Mouse (Mus musculus): ENCODE measurements around the gene Rnf39. TPM values are rescaled to one million over a fixed set of nuclear protein-coding genes. Genes with fewer than 3 reads are reported as not detected.

The Rnf39 gene
- polyA plus RNA-seq, 1 experiment = 0.07 TPM

GRCm38 (mm10) chr17:36931806-36932205 lies 10.9 kb upstream of the Rnf39 start:
- H3K36me3 ChIP-seq (ENCODE audit: control insufficient read depth, insufficient read depth) = no peaks in the 10 kb centered on the region
- H3K79me2 ChIP-seq (ENCODE audit: control insufficient read depth, insufficient read depth) = no peaks in the 10 kb centered on the region
- H3ac ChIP-seq (ENCODE audit: control insufficient read depth, insufficient read length) = no peak overlapping the region
- H3K27me3 ChIP-seq (ENCODE audit: control insufficient read depth, insufficient read depth, insufficient read length) = no peaks in the 10 kb centered on the region
- TF ChIP-seq TCF3 (IDR thresholded peaks at IDR 0.05; ENCODE audit: insufficient read length, low read depth) = no peak
- TF ChIP-seq E2F4 (IDR thresholded peaks at IDR 0.05; ENCODE audit: insufficient read depth) = no peak
- TF ChIP-seq MYOD1 (IDR thresholded peaks at IDR 0.05; ENCODE audit: control insufficient read depth in 1 of 3, insufficient read length in 2 of 3, low read depth in 2 of 3) = no peak
- TF ChIP-seq REST (IDR thresholded peaks at IDR 0.05; ENCODE audit: insufficient read depth, insufficient read length) = no peak
- no peak for TF ChIP-seq CEBPB (IDR thresholded peaks at IDR 0.05; ENCODE audit: insufficient read depth, poor library complexity, severe bottlenecking)
- TF ChIP-seq TCF12 (IDR thresholded peaks at IDR 0.05; ENCODE audit: insufficient read depth, poor library complexity, severe bottlenecking) = no peak
- TF ChIP-seq MYOG (IDR thresholded peaks at IDR 0.05; ENCODE audit: control insufficient read depth in 1 of 3, insufficient read depth in 1 of 3, insufficient read length in 2 of 3, low read depth in 2 of 3) = no peak
- no peak for TF ChIP-seq USF1 (IDR thresholded peaks at IDR 0.05; ENCODE audit: low read depth)
- no peak for TF ChIP-seq POLR2A (IDR thresholded peaks at IDR 0.05; ENCODE audit: insufficient read length, low read depth)
- no peak for TF ChIP-seq MAX (IDR thresholded peaks at IDR 0.05; ENCODE audit: low read depth)
- no peak for TF ChIP-seq POLR2AphosphoS2 (IDR thresholded peaks at IDR 0.05; ENCODE audit: insufficient read length, low read depth)
- peak overlapping the region; percentile 51 for H3K4me2 ChIP-seq (ENCODE audit: low read depth)
- H3K4me3 ChIP-seq = no peak overlapping the region

GRCm38 (mm10) chr17:36938056-36938455 lies 4.7 kb upstream of the Rnf39 start:
- Histone ChIP-seq H3ac (ENCODE audit: control insufficient read depth, insufficient read length) (no peak overlapping the region), H3K4me3 (no peak overlapping the region), H3K27me3 (ENCODE audit: control insufficient read depth, insufficient read depth, insufficient read length) (no peaks in the 10 kb centered on the region), H3K36me3 (ENCODE audit: control insufficient read depth, insufficient read depth) (no peaks in the 10 kb centered on the region), H3K4me2 (ENCODE audit: low read depth) (no peak overlapping the region), H3K79me2 (ENCODE audit: control insufficient read depth, insufficient read depth) (no peaks in the 10 kb centered on the region)
- TF ChIP-seq E2F4 (IDR thresholded peaks at IDR 0.05; ENCODE audit: insufficient read depth) = no peak
- TF ChIP-seq REST (IDR thresholded peaks at IDR 0.05; ENCODE audit: insufficient read depth, insufficient read length) = no peak
- no peak for TF ChIP-seq CEBPB (IDR thresholded peaks at IDR 0.05; ENCODE audit: insufficient read depth, poor library complexity, severe bottlenecking)
- no peak for TF ChIP-seq MYOG (IDR thresholded peaks at IDR 0.05; ENCODE audit: control insufficient read depth in 1 of 3, insufficient read depth in 1 of 3, insufficient read length in 2 of 3, low read depth in 2 of 3)
- TF ChIP-seq USF1 (IDR thresholded peaks at IDR 0.05; ENCODE audit: low read depth) = no peak
- TF ChIP-seq TCF3 (IDR thresholded peaks at IDR 0.05; ENCODE audit: insufficient read length, low read depth) = no peak
- no peak for TF ChIP-seq POLR2A (IDR thresholded peaks at IDR 0.05; ENCODE audit: insufficient read length, low read depth)
- TF ChIP-seq MYOD1 (IDR thresholded peaks at IDR 0.05; ENCODE audit: control insufficient read depth in 1 of 3, insufficient read length in 2 of 3, low read depth in 2 of 3) = no peak
- no peak for TF ChIP-seq MAX (IDR thresholded peaks at IDR 0.05; ENCODE audit: low read depth)
- no peak for TF ChIP-seq SRF (IDR thresholded peaks at IDR 0.05; ENCODE audit: control insufficient read depth, insufficient read length, low read depth)
- no peak for TF ChIP-seq TCF12 (IDR thresholded peaks at IDR 0.05; ENCODE audit: insufficient read depth, poor library complexity, severe bottlenecking)
- TF ChIP-seq POLR2AphosphoS2 (IDR thresholded peaks at IDR 0.05; ENCODE audit: insufficient read length, low read depth) = no peak

- Histone ChIP-seq H3K4me2 (ENCODE audit: low read depth) (no peak overlapping the region), H3K27me3 (ENCODE audit: control insufficient read depth, insufficient read depth, insufficient read length) (no peaks in the 10 kb centered on the region), H3K36me3 (ENCODE audit: control insufficient read depth, insufficient read depth) (no peaks in the 10 kb centered on the region), H3ac (ENCODE audit: control insufficient read depth, insufficient read length) (no peak overlapping the region), H3K4me3 (no peak overlapping the region), H3K79me2 (ENCODE audit: control insufficient read depth, insufficient read depth) (no peaks in the 10 kb centered on the region)
- TF ChIP-seq TCF3 (IDR thresholded peaks at IDR 0.05; ENCODE audit: insufficient read length, low read depth) (no peak), POLR2A (IDR thresholded peaks at IDR 0.05; ENCODE audit: insufficient read length, low read depth) (no peak), POLR2AphosphoS2 (IDR thresholded peaks at IDR 0.05; ENCODE audit: insufficient read length, low read depth) (no peak), MYOG (IDR thresholded peaks at IDR 0.05; ENCODE audit: control insufficient read depth in 1 of 3, insufficient read depth in 1 of 3, insufficient read length in 2 of 3, low read depth in 2 of 3) (no peak), MYOD1 (IDR thresholded peaks at IDR 0.05; ENCODE audit: control insufficient read depth in 1 of 3, insufficient read length in 2 of 3, low read depth in 2 of 3) (no peak), REST (IDR thresholded peaks at IDR 0.05; ENCODE audit: insufficient read depth, insufficient read length) (no peak), USF1 (IDR thresholded peaks at IDR 0.05; ENCODE audit: low read depth) (no peak), E2F4 (IDR thresholded peaks at IDR 0.05; ENCODE audit: insufficient read depth) (no peak)
Observed at GRCm38 (mm10) chr17:36942391-36942790, 327 bp upstream of the Rnf39 start.

- Histone ChIP-seq H3K79me2 (ENCODE audit: control insufficient read depth, insufficient read depth) (no peaks in the 10 kb centered on the region), H3K27me3 (ENCODE audit: control insufficient read depth, insufficient read depth, insufficient read length) (no peaks in the 10 kb centered on the region), H3K36me3 (ENCODE audit: control insufficient read depth, insufficient read depth) (no peaks in the 10 kb centered on the region), H3K4me3 (no peak overlapping the region), H3K4me2 (ENCODE audit: low read depth) (no peak overlapping the region), H3ac (ENCODE audit: control insufficient read depth, insufficient read length) (no peak overlapping the region)
- no peak for TF ChIP-seq TCF12 (IDR thresholded peaks at IDR 0.05; ENCODE audit: insufficient read depth, poor library complexity, severe bottlenecking)
- no peak for TF ChIP-seq MAX (IDR thresholded peaks at IDR 0.05; ENCODE audit: low read depth)
- no peak for TF ChIP-seq POLR2A (IDR thresholded peaks at IDR 0.05; ENCODE audit: insufficient read length, low read depth)
- TF ChIP-seq POLR2AphosphoS2 (IDR thresholded peaks at IDR 0.05; ENCODE audit: insufficient read length, low read depth) = no peak
- TF ChIP-seq SRF (IDR thresholded peaks at IDR 0.05; ENCODE audit: control insufficient read depth, insufficient read length, low read depth) = no peak
- no peak for TF ChIP-seq USF1 (IDR thresholded peaks at IDR 0.05; ENCODE audit: low read depth)
- no peak for TF ChIP-seq REST (IDR thresholded peaks at IDR 0.05; ENCODE audit: insufficient read depth, insufficient read length)
- TF ChIP-seq MYOD1 (IDR thresholded peaks at IDR 0.05; ENCODE audit: control insufficient read depth in 1 of 3, insufficient read length in 2 of 3, low read depth in 2 of 3) = no peak
- TF ChIP-seq MYOG (IDR thresholded peaks at IDR 0.05; ENCODE audit: control insufficient read depth in 1 of 3, insufficient read depth in 1 of 3, insufficient read length in 2 of 3, low read depth in 2 of 3) = no peak
- no peak for TF ChIP-seq CEBPB (IDR thresholded peaks at IDR 0.05; ENCODE audit: insufficient read depth, poor library complexity, severe bottlenecking)
Observed at GRCm38 (mm10) chr17:36943691-36944090, 973 bp downstream of the Rnf39 start.

All from myocyte (in vitro differentiated cells).